Mouse (Mus musculus): ENCODE results near the gene Col4a1. TPM values are rescaled to one million over a fixed set of nuclear protein-coding genes. Genes with fewer than 3 reads are reported as not detected.

Col4a1 gene
- polyA plus RNA-seq, 1 experiment from 2014 or later, result 30.2 TPM

GRCm38 (mm10) chr8:11179869-11180268 is 132.8 kb downstream of the Col4a1 start:
- no peak for ATAC-seq (ENCODE audit: low read depth)
- no peak overlapping the region for H3K9ac ChIP-seq (replicated peaks; ENCODE audit: low read depth, low read length)
- no peak overlapping the region for H3K27ac ChIP-seq (ENCODE audit: low read depth, low read length)
- H3K4me3 ChIP-seq (ENCODE audit: low read depth, low read length), result no peak overlapping the region
- H3K4me2 ChIP-seq (ENCODE audit: low read depth, low read length), result no peak overlapping the region
- H3K36me3 ChIP-seq (ENCODE audit: control insufficient read depth, insufficient read depth, low read length), result no peaks in the 10 kb centered on the region
- no peaks in the 10 kb centered on the region for H3K27me3 ChIP-seq (ENCODE audit: control insufficient read depth, insufficient read depth, low read length)
- no peaks in the 10 kb centered on the region for H3K4me1 ChIP-seq (ENCODE audit: control insufficient read depth, insufficient read depth, low read length)
- 89% methylated on average over 3 of the region's 3 CpGs for WGBS
- H3K9me3 ChIP-seq (ENCODE audit: control insufficient read depth, low read length), result no peaks in the 10 kb centered on the region

- H3K9ac ChIP-seq (replicated peaks; ENCODE audit: low read depth, low read length), result no peak overlapping the region
- H3K4me1 ChIP-seq (ENCODE audit: control insufficient read depth, insufficient read depth, low read length), result no peaks in the 10 kb centered on the region
- H3K36me3 ChIP-seq (ENCODE audit: control insufficient read depth, insufficient read depth, low read length), result no peaks in the 10 kb centered on the region
- no peaks in the 10 kb centered on the region for H3K9me3 ChIP-seq (ENCODE audit: control insufficient read depth, low read length)
- H3K27me3 ChIP-seq (ENCODE audit: control insufficient read depth, insufficient read depth, low read length), result no peaks in the 10 kb centered on the region
- H3K4me2 ChIP-seq (ENCODE audit: low read depth, low read length), result no peak overlapping the region
- 87% methylated on average over 7 of the region's 7 CpGs for WGBS
- no peak overlapping the region for H3K27ac ChIP-seq (ENCODE audit: low read depth, low read length)
- ATAC-seq (ENCODE audit: low read depth), result no peak
- H3K4me3 ChIP-seq (ENCODE audit: low read depth, low read length), result no peak overlapping the region
These were observed 136.2 kb downstream of the Col4a1 start for GRCm38 (mm10) chr8:11176393-11176792.

GRCm38 (mm10) chr8:11173284-11174191 is 139.1 kb downstream of the Col4a1 start:
- no peak overlapping the region for H3K9ac ChIP-seq (replicated peaks; ENCODE audit: low read depth, low read length)
- H3K27ac ChIP-seq (ENCODE audit: low read depth, low read length), result no peak overlapping the region
- H3K9me3 ChIP-seq (ENCODE audit: control insufficient read depth, low read length), result no peaks in the 10 kb centered on the region
- H3K4me2 ChIP-seq (ENCODE audit: low read depth, low read length), result no peak overlapping the region
- peak; percentile 78 for ATAC-seq (ENCODE audit: low read depth)
- H3K4me1 ChIP-seq (ENCODE audit: control insufficient read depth, insufficient read depth, low read length), result no peaks in the 10 kb centered on the region
- H3K36me3 ChIP-seq (ENCODE audit: control insufficient read depth, insufficient read depth, low read length), result no peaks in the 10 kb centered on the region
- 70% methylated on average over 17 of the region's 17 CpGs for WGBS
- H3K4me3 ChIP-seq (ENCODE audit: low read depth, low read length), result no peak overlapping the region
- no peaks in the 10 kb centered on the region for H3K27me3 ChIP-seq (ENCODE audit: control insufficient read depth, insufficient read depth, low read length)

GRCm38 (mm10) chr8:11171526-11171925 is 141.1 kb downstream of the Col4a1 start:
- Histone ChIP-seq H3K27me3 (ENCODE audit: control insufficient read depth, insufficient read depth, low read length) (no peaks in the 10 kb centered on the region), H3K9me3 (ENCODE audit: control insufficient read depth, low read length) (no peaks in the 10 kb centered on the region), H3K4me2 (ENCODE audit: low read depth, low read length) (no peak overlapping the region), H3K9ac (replicated peaks; ENCODE audit: low read depth, low read length) (no peak overlapping the region), H3K36me3 (ENCODE audit: control insufficient read depth, insufficient read depth, low read length) (no peaks in the 10 kb centered on the region), H3K4me3 (ENCODE audit: low read depth, low read length) (no peak overlapping the region), H3K27ac (ENCODE audit: low read depth, low read length) (no peak overlapping the region), H3K4me1 (ENCODE audit: control insufficient read depth, insufficient read depth, low read length) (no peaks in the 10 kb centered on the region)
- 85% methylated on average over 7 of the region's 7 CpGs for WGBS
- ATAC-seq (ENCODE audit: low read depth), result no peak

- no peaks in the 10 kb centered on the region for H3K4me1 ChIP-seq (ENCODE audit: control insufficient read depth, insufficient read depth, low read length)
- H3K36me3 ChIP-seq (ENCODE audit: control insufficient read depth, insufficient read depth, low read length), result no peaks in the 10 kb centered on the region
- WGBS, result 85% methylated on average over 2 of the region's 2 CpGs
- H3K4me3 ChIP-seq (ENCODE audit: low read depth, low read length), result no peak overlapping the region
- no peak for ATAC-seq (ENCODE audit: low read depth)
- no peak overlapping the region for H3K9ac ChIP-seq (replicated peaks; ENCODE audit: low read depth, low read length)
- no peak overlapping the region for H3K27ac ChIP-seq (ENCODE audit: low read depth, low read length)
- no peak overlapping the region for H3K4me2 ChIP-seq (ENCODE audit: low read depth, low read length)
- no peaks in the 10 kb centered on the region for H3K9me3 ChIP-seq (ENCODE audit: control insufficient read depth, low read length)
- H3K27me3 ChIP-seq (ENCODE audit: control insufficient read depth, insufficient read depth, low read length), result no peaks in the 10 kb centered on the region
These were observed 143.2 kb downstream of the Col4a1 start for GRCm38 (mm10) chr8:11169383-11169782.

- no peak for ATAC-seq (ENCODE audit: low read depth)
- Histone ChIP-seq H3K9me3 (ENCODE audit: control insufficient read depth, low read length) (no peaks in the 10 kb centered on the region), H3K4me3 (ENCODE audit: low read depth, low read length) (no peak overlapping the region), H3K27me3 (ENCODE audit: control insufficient read depth, insufficient read depth, low read length) (no peaks in the 10 kb centered on the region), H3K4me2 (ENCODE audit: low read depth, low read length) (no peak overlapping the region), H3K36me3 (ENCODE audit: control insufficient read depth, insufficient read depth, low read length) (no peaks in the 10 kb centered on the region), H3K9ac (replicated peaks; ENCODE audit: low read depth, low read length) (no peak overlapping the region), H3K27ac (ENCODE audit: low read depth, low read length) (no peak overlapping the region), H3K4me1 (ENCODE audit: control insufficient read depth, insufficient read depth, low read length) (no peaks in the 10 kb centered on the region)
- 93% methylated on average over 3 of the region's 3 CpGs for WGBS
These were observed 143.8 kb downstream of the Col4a1 start for GRCm38 (mm10) chr8:11168780-11169179.

- WGBS, result 90% methylated on average over 9 of the region's 9 CpGs
- Histone ChIP-seq H3K36me3 (ENCODE audit: control insufficient read depth, insufficient read depth, low read length) (no peaks in the 10 kb centered on the region), H3K27ac (ENCODE audit: low read depth, low read length) (no peak overlapping the region), H3K9ac (replicated peaks; ENCODE audit: low read depth, low read length) (no peak overlapping the region), H3K4me1 (ENCODE audit: control insufficient read depth, insufficient read depth, low read length) (no peaks in the 10 kb centered on the region), H3K27me3 (ENCODE audit: control insufficient read depth, insufficient read depth, low read length) (no peaks in the 10 kb centered on the region), H3K4me2 (ENCODE audit: low read depth, low read length) (no peak overlapping the region), H3K4me3 (ENCODE audit: low read depth, low read length) (no peak overlapping the region), H3K9me3 (ENCODE audit: control insufficient read depth, low read length) (no peaks in the 10 kb centered on the region)
- no peak for ATAC-seq (ENCODE audit: low read depth)
These were observed 144.7 kb downstream of the Col4a1 start for GRCm38 (mm10) chr8:11167955-11168354.

GRCm38 (mm10) chr8:11165592-11165991 is 147.0 kb downstream of the Col4a1 start:
- H3K27me3 ChIP-seq (ENCODE audit: control insufficient read depth, insufficient read depth, low read length), result no peaks in the 10 kb centered on the region
- H3K9ac ChIP-seq (replicated peaks; ENCODE audit: low read depth, low read length), result no peak overlapping the region
- H3K4me3 ChIP-seq (ENCODE audit: low read depth, low read length), result no peak overlapping the region
- H3K4me1 ChIP-seq (ENCODE audit: control insufficient read depth, insufficient read depth, low read length), result no peaks in the 10 kb centered on the region
- no peaks in the 10 kb centered on the region for H3K36me3 ChIP-seq (ENCODE audit: control insufficient read depth, insufficient read depth, low read length)
- ATAC-seq (ENCODE audit: low read depth), result no peak
- WGBS, result 54% methylated on average over 4 of the region's 4 CpGs
- no peak overlapping the region for H3K4me2 ChIP-seq (ENCODE audit: low read depth, low read length)
- no peak overlapping the region for H3K27ac ChIP-seq (ENCODE audit: low read depth, low read length)
- no peaks in the 10 kb centered on the region for H3K9me3 ChIP-seq (ENCODE audit: control insufficient read depth, low read length)

GRCm38 (mm10) chr8:11156319-11156692 is 156.3 kb downstream of the Col4a1 start:
- no peak for ATAC-seq (ENCODE audit: low read depth)
- H3K4me3 ChIP-seq (ENCODE audit: low read depth, low read length), result no peak overlapping the region

More at GRCm38 (mm10) chr8:11156319-11156692, 156.3 kb downstream of the Col4a1 start:
- H3K27ac ChIP-seq (ENCODE audit: low read depth, low read length), result no peak overlapping the region
- H3K27me3 ChIP-seq (ENCODE audit: control insufficient read depth, insufficient read depth, low read length), result no peaks in the 10 kb centered on the region
- no peak overlapping the region for H3K9ac ChIP-seq (replicated peaks; ENCODE audit: low read depth, low read length)
- no peak overlapping the region for H3K4me2 ChIP-seq (ENCODE audit: low read depth, low read length)
- H3K4me1 ChIP-seq (ENCODE audit: control insufficient read depth, insufficient read depth, low read length), result no peaks in the 10 kb centered on the region
- WGBS, result 91% methylated on average over 2 of the region's 2 CpGs
- no peaks in the 10 kb centered on the region for H3K36me3 ChIP-seq (ENCODE audit: control insufficient read depth, insufficient read depth, low read length)
- no peaks in the 10 kb centered on the region for H3K9me3 ChIP-seq (ENCODE audit: control insufficient read depth, low read length)
